Mouse (Mus musculus): Measurements from ENCODE around the gene Chchd1.

Gene Chchd1

DNA sequence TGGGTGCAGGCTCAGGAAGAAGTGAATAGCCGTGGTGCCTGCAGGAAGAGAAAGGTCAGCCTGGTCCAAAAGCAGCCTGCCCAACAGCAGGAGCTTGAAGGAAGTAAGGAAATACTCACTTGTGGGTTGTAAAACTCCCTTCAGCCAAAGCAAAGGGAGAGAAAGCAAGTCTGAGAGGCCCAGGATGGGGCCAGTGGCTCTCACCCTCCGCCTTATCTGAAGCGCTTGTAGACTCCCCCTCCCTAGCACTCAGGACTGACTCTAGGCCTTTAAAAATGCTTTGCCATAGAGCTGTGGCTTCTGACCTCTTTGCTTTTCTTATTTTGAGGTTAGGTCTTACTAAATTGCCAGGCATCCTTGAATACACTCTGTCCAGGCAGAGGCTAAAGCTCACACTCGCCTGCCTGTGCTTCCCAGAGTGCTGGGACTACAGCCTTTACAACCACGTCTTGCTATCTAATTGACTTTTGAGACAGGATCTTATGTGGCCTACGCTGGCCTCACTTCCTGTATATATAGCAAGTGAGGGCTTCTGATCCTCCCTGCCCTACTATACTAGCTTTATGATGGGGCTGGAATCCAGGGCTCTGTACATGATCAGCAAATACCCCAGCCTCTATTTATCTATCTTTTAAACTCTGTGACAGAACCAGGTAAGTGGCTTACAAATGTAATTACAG, 23.0 kb downstream of the Chchd1 start:
- DNase-seq (ENCODE audit: low spot score) = no peak

DNA sequence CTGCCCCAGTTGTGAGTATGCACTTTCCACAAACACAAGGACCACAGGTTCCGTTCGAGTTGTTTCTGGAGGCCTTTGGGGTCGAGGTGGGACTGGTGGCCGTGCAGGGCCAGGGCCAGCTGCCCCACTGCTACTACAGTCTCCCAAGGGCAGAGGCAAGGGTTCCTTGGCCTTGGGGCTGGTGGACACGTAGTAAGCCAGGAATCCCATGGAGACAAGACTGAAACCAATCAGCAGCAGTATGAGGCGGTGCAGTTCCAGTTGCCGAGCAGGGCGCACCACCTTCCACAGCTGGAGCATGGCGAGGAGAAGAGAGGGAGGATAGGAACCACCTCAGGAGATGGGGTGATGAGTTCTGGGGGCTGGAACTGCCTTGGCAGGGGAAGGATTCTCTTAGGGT, 27.1 kb downstream of the Chchd1 start:
- no peak for DNase-seq (ENCODE audit: low spot score)

DNA sequence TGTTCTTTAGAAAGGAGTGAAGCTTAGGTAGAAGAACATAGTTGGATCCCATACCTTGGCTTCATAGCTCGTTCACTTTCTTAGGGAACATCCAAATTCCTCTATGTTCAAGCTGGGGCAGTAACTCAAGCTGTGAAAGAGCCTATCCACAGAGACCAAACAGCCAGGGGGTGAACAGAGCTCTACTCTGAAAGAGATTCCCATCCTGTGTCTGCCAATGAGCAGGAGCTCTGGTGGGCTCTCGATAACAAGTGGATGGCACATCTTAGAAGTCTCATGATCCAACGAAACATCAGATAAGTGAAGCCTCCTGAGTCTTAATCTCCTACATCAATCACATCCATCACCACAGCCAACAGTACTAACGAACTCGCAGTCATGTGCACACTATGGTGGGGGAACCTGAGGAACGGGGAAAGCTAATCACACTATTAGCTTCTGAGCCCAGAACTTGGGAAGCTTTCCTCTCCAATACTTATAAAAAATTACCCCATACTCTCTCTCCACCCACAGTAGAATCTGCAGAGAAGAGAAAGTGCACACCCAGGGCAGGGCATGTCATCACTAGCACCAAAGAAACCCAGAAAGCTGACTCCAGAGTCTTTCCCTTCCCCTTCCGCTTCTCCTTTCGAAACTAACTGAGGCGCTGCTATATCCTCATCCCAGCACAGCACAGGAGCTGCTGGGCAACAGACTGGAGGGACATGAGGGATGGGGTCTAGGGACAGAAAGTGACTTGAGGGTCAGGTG, 28.2 kb downstream of the Chchd1 start:
- DNase-seq (ENCODE audit: low spot score) = no peak

DNA sequence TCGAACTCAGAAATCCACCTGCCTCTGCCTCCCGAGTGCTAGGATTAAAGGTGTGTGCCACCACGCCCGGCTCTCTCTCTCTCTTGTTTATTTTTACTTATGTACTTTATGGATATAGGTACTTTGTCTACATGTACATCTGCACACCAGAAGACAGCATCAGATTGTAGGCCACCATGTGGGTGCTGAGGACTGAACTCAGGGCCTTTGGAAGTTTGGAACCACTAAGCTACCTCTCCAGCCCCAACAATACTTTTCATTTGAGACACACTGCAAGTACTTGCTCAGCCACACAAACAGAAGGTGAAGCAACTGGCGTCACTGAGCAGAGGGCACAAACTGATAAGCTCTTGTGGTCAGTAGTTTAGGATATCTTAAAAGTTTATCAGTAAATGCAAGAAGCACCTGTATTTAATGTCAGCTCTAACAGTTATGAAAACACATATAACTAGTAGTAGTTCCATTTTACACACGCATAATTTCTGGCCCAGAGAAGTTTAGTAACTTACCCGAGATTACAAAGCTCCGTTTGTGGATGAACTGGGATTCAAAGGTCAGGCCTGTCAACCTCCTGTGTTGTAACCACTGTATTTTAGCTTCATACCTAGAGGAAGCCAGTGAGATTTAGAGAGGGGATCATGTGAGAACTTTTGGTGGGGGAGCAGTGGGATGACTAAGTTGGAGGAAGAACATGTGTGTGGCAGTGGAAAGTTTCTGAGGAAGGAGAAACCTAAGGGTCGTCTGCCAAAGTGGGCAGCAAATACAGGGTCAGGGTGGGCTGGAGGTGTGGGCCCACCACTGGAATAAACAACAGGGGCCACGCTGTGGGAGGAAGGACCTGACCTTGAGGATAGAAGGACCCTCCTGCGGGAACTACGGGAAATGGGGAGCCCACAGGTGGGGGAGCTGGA, 30.5 kb downstream of the Chchd1 start:
- DNase-seq (ENCODE audit: low spot score) = no peak

DNA sequence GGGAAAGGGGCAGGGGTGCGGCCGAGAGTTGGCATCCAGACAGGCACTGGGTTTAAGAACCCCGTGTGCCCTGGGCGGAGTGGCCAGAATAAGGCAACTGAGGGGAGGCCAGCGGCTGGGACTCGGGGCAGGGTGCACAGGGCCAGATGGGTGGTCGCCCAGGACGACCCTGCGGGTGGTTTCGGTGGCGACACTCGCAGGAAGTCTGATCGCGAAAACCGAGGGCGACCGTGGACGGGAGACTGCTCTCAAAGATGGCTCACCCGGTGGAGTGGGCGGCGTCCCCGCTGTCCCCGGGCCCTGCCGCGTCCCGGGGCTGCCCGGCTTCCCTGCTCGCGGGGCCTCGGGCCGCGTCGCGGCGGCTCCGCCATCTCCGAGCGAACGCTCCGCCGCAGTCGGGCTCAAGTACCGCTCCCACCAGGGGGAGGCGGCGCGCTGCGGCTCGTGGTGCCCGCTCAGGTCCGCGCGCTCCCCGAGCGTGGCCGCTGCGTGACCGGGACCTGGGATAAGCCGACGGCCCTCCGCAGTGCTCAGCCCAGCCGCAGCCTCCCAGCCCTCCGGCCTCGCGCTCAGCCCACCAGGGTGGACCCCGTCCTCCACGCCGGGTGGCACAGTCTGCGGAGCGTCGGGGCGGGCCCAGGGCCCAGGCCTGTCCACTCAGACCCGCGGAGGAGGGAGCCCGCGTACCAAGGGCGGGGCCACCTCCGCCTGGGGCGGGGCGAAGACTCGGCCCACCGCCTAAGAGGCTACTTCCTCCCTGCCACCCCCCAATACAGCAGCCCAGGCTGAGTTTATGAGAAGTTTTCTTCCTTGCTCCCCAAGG, 31.4 kb downstream of the Chchd1 start, which contains the start of gene Ndst2:
Gene Ndst2, minus strand, starts transcription at position 611 of the 823 bp plus-strand sequence.
- DNase-seq (ENCODE audit: low spot score) = peak; percentile 88

DNA sequence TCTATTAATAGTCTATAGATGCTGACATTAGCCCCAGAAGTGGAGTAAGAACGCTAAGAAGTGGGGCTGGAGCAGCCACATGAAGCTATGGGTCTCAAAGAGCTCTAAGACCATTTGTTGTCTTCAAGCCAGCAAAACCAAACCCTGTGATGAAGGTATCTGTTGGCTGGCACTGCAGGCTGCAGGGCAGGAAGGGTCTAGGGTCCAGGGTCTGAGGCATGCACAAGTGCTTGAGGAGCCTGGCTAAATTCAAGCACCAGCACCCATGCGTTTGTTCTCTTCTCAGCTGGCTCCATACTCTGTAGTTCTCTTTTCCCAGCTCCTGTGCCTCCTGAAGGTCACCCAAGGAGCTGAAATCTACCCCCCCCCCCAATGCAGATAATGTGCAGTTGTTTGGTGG, 32.2 kb downstream of the Chchd1 start:
- no peak for DNase-seq (ENCODE audit: low spot score)

DNA sequence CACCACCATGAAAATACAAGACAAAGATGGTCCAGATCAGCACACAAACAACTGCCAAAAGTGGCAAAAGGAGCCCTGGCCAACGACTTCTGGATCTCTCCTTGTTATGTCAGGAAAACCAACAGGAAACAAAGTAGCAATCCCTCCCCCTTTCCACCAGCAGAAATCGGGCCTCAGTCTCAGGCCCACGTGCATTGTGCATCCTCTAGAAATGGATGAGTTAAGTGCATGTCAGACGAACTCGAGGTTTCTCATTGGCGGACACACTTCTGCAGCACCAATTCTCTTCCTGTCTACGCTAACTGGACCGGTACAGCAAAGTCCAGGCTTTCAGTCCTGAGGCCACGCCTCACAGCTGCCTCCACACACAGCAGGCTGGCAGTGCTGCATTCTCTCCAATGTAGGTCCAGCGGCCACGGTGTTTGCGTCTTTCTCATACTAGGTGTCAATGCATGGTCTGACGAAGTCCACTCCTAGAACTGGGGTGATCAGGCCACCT, 33.1 kb downstream of the Chchd1 start:
- no peak for DNase-seq (ENCODE audit: low spot score)

DNA sequence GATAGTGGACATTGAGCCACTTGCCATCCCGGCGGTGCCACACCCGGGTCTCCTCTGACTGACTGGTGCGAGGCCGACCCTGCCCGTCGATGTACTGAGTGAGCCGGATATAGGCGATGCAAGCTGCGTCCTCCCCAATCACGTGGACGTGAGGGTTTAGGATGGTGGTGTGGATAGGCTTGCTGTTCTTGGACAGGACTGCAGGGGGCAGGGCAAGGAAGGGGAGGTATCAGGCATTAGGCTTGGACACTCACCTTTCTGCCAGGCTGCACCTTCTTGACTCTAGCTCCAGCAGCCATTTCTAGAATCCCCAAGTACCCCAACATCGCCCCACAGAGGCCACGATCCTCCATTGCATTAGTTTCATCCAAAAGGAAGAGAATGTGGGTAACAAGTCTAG, 34.5 kb downstream of the Chchd1 start:
- peak; percentile 74 for DNase-seq (ENCODE audit: low spot score)

DNA sequence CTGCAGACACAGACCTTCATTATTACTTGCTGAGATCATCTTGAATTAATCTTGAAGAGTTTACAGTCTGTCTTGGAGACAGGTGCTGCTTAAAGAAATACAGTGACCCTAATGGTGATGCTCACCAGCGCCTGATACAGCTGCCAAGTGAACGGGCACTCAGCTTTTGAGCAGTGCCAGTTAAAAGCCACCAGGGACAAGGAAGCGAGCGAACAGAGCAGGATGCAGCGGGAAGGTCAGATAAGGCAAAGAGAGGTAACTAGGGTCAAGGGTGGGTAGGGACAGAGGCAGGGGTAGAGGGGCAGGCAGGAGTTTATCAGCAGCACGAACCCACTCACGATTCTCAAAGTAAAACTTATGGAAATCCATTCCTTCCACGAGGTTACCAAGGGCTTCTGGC, 35.7 kb downstream of the Chchd1 start:
- DNase-seq (ENCODE audit: low spot score) = no peak

DNA sequence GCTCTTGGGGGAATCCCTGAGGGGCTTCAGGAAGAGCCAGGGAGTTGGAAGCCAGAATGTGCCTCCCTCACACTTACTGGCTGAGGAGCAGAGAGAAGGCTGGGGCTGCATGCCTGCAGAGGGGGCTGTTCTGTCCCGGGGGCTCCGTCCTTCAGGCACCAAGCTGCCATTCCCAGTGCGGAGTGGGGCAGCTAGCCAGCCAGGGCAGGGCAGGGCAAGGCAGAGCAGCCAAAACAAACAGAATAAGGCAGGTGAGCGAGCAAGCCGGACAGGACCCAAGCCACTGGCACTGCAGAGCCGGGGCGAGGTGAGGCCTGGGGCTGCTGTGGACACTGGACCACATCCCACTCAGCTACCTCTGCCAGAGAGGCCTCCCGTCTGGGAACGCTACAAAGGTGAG, 38.5 kb downstream of the Chchd1 start:
- DNase-seq (ENCODE audit: low spot score) = peak; percentile 55

DNA sequence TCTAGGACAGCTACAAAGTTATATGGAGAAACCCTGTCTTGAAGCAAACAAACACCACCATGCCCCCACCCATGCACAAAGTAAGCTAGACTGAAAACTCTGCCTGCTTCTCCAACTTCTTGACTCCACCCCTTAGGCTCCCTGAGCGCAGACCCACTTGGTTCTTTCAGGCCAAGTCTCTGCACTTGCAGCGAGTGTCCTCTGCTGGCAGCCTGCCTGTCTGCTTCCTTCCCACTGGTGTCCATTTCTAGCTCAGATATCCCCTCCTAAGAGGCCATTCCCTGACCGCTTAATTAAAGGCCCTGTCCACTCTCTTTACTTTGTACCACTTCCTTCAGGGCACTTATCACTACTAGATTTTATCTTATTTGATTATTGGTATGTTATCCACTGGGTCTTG, 40.8 kb downstream of the Chchd1 start:
- no peak for DNase-seq (ENCODE audit: low spot score)

DNA sequence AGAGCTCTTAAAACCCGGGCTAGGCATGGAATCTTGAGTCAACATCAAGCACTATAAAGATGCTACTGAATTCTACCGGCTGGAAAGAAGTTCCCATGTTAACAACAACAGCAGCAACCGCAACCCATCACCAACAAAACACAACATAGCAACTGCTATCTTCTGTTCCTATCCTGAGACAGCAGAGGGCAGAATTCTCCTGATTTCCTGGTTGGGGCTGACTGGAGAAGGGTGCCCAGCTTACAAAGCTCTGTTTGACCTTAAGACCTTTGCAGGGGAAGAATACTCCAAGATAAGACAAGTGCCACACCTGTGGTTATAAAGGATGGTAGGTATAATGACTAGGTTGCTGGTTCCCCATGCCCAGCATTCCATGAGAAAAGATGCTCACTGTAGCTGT, 44.1 kb downstream of the Chchd1 start:
- DNase-seq (ENCODE audit: low spot score) = no peak

DNA sequence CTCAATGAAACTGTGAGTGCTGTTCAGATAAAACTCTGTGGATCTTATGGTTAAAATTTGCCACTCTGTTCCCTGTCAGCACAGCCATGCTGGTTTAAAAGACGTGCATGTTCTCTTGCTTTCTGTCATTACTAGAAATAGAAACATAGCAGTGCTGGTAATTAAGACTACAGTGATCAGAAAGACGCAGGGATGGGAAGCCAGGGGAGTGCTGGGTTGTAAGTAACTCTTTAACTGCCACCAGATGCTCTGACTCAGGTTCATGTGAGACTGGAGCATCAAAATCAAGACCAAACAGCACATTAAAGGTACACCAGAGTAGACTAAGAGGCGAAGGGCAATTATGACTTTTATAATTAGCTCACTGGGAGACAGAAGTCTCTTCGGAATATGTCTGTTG, 45.6 kb downstream of the Chchd1 start:
- DNase-seq (ENCODE audit: low spot score) = no peak

DNA sequence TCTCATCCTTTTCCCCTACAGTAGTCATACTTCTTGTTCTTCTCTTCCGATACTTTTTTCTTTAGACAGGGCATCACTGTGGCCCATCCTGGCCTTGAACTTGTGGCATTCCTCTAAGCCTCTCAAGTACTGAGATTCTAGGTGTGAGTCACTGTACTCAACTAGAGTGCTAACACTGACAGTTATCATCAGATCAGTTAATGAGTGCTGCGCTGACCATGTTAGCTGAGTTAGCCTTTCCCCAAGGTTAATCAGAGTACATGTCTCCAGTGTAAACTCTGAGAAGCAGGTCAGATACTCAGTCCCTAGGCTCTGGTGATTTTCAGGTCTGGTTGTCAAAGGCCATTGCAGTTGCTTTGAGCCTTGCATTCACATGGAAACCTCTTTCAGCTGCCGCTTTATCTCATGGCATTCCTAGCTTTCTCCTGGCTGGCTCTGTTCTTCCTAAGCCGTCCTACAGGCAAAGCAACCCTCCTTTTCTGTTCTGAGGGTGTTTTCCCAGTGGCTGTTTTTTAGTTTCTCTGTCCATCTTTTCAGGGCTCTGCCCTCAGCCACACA, 46.8 kb downstream of the Chchd1 start:
- DNase-seq (ENCODE audit: low spot score) = no peak

DNA sequence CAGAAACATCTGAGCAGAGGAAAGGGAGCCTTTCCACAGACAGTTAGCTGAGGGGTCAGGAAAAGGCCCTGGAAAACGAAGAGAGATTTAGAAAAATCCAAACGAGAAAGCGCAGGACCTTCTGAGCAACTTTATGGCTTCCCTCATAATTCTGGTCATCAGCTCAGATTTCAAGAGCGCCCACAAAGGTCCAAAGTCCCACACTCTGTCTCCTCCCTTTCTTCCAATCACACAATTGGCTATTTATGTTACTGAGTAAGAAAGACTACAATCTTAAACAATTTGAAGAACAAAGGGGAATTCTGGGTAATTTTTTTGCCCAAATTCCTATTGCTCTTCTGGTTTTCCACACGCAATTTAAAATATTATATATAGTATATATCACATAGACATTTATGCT, 47.7 kb downstream of the Chchd1 start:
- DNase-seq (ENCODE audit: low spot score) = no peak

DNA sequence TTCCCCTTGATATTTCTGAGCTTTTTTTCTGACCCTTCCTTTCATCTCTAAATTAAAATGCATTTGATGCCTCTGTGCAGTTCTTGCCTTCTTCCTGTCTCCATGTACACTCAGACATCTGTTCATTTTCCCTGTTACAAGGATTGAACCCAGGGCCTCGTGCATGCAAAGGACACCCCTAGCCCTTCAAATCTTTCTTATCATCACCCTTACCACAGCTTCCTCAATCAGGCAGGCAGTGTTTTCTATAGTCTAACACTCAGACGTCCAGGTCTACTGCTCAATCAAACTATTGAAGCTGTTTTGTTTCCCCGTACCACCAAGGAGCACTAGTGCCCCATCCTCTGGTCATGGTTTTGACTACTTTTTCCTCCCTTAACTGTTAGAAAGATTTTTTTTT, 51.0 kb downstream of the Chchd1 start:
- DNase-seq (ENCODE audit: low spot score) = no peak
